Mouse (Mus musculus) fibroblast of lung, adult 2 months (primary cell): ENCODE data around the gene Gm20388.

ENCODE experiments used
- DNase-seq: peaks from one replicate; pipeline ENCODE4 v3.0.0-alpha.2; 2011; ENCODE audit warnings: low read depth

The Gm20388 gene

DNA sequence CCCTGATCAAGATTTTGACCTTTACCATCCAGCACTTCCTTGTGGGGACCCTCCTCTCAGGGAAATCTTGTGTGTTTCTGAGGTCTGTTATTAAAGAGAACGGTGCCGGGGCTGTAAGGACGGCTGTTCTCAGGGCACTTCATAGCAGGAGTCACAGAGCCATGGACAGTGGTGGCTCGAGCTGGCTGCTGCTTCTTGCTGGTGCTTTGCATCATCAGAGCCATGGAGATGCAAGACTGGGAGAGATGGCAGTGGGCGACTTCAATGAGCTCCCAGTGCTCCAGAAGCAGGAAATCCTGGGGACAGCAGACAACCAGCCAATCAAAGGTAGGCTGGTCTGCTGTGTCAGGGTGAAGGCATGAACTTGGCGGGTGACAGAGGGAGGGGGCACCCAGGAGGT is 2850.5 kb downstream of the Gm20388 start:
- DNase-seq = no peak

GRCm38 (mm10) chr8:122762731-122763266 is 2852.2 kb downstream of the Gm20388 start:
- DNase-seq = no peak

DNA sequence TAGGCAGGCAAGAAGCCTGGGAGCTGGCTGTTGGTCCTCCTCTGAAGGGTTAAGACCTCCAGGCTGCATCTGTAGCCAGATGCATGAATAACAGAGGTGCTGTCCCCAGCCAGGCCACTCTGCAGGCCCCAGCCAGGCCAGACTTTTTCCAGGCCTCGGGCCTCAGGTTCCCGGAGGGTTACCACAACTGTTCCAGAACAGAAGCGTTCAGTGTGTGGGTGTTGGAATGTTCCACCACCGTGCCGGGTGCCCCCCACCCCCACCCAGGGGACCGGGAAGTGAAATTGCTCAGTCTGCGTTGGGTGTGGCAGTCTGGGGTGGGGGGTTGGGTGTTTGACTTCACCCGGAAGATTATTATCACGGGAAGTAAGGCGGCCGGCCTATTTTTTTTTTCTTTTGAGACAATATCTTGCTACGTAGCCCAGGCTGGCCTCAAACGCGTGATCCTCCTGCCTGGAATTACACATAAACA is 2852.7 kb downstream of the Gm20388 start:
- DNase-seq = no peak

DNA sequence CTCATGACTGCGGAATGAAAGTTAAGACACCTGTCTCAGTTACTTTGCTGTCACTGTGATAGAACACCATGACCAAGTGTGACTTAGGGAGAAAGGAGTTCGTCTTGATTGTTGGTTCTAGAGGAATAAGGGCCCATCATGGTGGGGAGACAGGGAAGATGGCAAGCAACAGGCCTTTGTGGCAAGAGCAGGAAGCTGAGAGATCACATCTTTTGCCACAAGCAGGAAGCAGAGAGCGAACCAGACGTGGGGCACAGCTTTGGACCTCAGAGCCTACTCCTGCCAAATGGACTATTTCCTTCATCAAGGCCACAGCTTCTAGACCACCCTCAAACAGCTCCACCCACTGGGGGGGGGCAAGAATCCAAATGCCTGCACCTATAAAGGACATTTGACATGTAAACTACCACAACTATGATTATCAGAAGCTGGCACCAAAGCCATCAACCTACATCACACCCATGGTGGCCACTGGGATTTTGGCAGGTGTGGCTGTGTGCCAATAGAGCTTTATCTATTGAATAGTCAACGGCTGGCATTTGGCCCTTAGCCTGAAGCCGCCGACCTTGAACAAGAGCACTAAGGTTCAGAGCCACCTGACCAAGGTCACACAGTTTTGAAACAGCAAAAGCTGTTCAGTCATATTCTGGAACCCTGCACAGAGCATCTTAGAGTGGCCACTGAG is 2854.3 kb downstream of the Gm20388 start:
- no peak for DNase-seq

- no peak for DNase-seq
Measured at GRCm38 (mm10) chr8:122766189-122766588, 2855.5 kb downstream of the Gm20388 start.

GRCm38 (mm10) chr8:122766647-122767200 is 2856.1 kb downstream of the Gm20388 start:
- no peak for DNase-seq

DNA sequence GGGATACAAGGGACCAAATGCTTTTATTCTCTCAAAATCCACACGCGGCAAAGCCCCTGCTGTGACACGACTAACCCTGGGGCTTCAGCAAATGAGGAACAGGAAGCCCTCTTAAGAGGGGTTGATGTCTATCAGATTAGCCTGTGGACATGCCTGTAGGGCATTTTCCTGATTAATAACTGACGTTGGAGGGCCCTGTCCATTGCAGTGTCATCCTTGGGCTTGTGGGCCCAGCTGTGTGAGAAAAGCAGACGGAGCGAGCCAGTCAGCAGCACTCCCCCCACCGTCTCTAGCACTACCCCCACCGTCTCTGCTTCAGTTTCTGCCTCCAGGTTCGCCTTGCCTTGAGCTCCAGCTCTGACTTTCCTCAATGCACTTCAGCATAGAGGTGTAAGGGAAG is 2856.6 kb downstream of the Gm20388 start:
- DNase-seq = no peak

GRCm38 (mm10) chr8:122769251-122770058 is 2858.8 kb downstream of the Gm20388 start:
- DNase-seq = no peak

- no peak for DNase-seq
Measured at GRCm38 (mm10) chr8:122772431-122773060, 2861.9 kb downstream of the Gm20388 start.

DNA sequence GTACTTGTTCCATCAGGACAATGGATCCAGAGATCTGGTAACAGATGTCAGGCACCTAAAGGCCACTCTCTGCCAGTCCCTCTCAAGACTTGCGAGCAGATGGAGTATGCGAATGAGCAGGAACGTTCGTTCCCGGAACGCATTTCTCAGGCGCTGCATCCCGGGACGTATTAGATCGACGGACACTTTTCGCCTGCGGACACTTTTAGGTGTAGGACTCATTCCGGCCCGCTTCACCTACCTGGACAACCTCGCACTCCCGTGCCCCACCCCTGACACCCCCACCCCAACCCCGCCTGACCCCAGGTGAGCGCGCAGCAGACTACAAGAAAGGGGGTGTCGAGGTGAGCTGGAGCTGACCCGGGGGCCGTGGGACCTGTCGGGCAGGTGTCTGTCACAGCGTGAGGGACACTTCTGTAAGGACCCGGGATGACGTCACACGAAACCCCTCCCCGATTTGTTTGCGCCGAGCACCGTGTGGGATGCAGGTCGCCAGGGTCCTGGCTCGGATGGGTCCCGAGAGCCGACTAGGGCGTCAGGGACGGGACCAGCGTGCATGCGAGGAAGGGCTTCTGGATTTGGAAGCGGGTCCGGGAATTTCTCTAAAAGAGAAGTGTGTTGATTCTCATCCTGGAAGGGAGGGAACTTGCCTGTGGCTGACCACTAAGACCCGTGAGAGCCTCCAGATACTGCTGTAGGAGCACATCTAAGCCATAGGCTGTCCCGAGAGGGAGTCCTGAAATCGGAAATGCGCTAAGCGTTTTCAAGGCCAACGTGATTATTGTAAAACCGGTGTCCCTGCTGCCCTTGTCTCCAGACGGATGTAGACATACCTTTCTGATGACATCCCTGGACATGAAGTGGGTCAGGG is 2864.9 kb downstream of the Gm20388 start, which contains the start of gene Acsf3:
Gene Acsf3 (plus strand): TSS at position 202 of the 871 bp plus-strand sequence.
- peak; percentile 11 for DNase-seq

DNA sequence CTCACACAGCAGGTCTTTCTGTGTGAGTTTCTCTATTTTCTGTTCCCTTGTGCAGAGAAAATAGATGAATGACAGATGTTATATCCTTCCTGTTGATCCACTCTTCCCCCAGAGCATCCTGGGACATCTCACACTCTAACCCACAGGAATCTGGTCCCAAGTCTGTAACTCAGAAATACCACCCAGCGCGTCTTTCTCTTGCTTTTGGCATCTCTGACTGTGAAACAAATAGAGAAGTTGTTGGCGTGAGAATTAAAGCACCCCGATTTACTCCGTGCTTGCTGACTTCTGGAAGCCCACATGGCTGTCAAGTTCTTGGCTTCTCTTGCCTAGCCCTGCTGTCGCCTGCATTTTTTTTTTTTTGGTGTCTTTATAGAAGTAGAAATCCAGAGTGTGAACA is 2867.1 kb downstream of the Gm20388 start:
- no peak for DNase-seq

DNA sequence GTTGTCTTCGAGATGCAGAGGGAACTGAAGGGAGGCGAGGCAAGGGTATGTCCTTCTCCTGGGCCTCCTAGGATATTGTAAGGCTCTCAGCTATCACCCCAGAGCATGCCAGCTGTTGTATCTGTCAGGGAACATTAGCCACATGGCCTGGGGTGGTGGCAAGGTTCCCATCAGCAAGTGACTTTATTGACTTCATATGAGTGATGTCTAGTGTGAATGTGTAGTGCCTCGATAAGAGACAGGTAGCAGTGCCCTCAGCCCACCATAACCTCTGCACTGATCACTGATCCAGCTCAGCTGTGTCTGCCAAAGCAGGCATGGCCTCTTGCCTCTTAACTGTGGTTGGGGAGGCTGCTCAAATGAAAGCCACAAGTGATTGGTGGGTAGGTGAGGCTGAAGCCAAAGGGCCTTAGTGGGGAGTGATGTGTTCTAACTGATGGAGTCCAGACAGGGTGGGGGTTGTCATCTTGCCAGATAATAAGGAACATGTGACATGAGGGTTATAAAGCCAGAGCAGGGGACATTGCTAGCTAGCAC is 2868.1 kb downstream of the Gm20388 start:
- DNase-seq = no peak

DNA sequence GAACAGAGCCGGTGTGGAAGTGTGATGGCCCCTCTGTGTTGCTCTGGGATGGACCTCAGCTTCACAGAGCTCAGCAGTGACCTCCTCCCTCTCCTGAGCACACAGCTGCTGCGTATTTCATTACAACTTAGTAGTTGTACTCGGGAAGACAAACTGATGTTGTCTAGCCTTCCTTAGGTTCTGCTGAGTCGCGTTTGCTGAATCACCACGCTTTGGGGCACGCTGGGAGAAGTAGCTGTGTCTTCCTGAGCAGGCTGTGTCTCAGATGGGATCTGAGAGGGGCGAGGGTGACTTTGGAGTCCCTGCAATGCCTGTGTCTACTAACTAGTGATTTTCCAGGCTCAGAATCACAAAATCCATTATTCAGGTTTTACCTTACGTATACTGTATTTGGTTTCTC is 2868.6 kb downstream of the Gm20388 start:
- DNase-seq = no peak

DNA sequence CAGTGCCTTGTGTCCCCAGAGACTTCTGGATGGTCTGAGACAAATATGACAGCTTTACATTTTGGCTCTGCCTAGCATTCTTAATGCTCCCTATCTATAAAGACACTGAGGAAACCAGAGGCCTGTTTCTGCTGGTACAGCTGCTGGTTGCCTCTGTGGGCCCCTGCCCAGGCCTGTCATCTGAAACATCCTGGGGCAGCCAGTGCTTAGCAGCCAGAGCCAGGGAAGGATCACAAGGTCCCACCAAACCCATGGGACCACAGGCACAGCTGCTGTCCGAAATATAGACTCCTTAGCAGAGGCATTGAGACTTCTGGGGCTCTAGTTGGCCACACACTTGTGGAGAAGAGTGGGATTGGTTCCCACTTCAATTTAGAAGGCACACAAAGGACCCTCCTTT is 2874.1 kb downstream of the Gm20388 start:
- DNase-seq = no peak

DNA sequence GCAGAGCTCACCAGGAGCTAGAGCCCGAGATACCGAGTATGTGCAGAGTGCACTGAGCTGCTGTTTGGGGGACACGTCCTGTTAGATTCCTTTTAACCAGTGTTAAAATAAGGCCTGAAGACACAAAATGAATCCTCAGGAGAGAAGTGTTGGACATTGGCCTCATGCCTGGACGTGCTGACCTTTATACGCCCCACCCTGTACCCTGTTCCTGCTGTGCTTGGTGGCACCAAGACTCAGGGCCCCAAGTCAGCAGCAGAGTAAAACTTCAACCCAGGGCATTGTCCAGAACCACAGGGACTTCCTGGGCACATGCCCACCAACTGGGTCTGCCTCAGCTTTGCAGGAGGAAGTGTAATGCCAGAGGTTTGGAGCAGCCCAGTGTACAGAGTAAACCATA is 2879.2 kb downstream of the Gm20388 start:
- no peak for DNase-seq

- DNase-seq = no peak
Measured at GRCm38 (mm10) chr8:122793375-122794174, 2882.9 kb downstream of the Gm20388 start.

DNA sequence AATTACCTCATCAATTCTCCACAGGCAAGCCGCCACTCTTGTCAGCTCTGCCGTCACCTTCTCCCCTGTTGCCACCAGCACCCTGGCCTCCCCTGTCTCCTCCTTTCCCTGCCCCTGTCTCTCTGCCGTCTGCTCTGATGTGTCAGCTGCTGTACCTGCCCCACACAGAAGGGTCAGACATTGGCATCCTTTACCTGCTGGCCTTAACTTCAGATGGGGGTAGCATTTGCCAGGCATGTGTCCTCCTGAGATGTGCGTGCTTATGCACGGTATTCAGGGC is 2883.5 kb downstream of the Gm20388 start:
- DNase-seq = no peak

DNA sequence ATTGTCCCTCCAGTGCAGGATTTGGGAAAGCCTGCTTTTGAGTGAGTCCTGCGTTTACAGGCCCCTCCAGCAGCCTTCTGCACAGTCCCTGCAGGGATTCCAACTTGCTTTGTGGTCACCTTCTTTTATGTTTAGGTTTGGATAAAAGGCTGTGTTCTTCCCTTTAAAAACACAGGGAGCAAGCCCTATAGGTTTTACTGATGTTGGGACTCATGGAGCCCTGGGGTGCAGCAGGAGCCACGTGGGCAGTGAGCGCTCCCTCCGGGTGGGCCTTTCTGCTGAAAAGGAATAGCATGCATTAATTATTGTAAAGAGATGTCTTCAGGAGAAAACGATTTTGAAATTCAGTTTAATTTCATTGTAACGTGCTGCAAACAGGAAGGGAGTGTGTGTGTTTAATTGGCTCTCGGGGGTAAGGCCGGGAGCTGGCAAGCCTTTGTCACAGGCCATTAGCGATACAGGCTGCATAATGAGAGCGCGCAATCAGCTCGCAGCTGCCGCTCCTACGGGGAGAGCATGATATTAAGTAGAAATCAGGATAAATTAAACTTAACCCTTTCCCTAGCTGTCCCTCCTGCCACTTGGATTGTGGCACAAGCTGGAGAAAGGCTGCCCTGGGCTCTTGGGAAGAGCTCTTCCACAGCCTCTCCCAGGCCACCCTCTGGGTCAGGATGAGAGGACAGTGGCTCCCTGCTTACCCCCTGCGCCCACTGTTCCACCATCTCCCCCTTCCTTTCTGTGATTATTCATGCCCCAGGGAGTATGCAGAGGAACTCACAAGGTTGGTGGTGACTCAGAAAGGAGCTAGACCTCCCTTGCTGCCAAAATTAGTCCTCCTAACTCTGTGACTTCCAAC is 2893.5 kb downstream of the Gm20388 start:
- DNase-seq = peak; percentile 17

DNA sequence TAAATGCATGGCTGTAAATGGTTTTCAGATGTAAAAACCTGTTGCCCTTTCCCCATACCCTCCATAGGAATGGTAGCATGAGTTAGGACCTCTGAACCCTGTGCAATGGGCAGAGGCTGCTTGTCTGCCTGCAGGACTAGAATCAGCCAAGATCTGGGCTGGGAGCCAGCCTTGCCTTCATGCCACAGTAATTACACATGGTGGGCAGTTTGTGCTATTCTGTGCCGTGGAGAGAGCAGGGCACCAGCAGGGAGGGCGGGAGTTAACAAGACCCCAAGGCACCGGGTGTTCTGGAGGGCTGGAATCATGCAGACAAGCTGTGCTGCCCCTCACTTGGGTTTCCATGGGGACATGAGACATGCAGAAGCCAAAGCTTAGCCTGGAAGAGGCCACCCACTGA is 2894.7 kb downstream of the Gm20388 start:
- peak; percentile 6 for DNase-seq
